Mouse (Mus musculus) midbrain, embryonic 15.5 days (tissue): ENCODE measurements around the gene Mafg. TPM values are rescaled to one million over a fixed set of nuclear protein-coding genes. Genes with fewer than 3 reads are reported as not detected.

ENCODE experiments used
- ATAC-seq: fragments of 200-750 bp; cut with Nextera tagmentation; replicated peaks from 2 replicates; pipeline ENCODE4 v1.8.0; 2017; ENCODE audit warnings: moderate TSS enrichment
- H3K27ac ChIP-seq: fragments of 300-500 bp; sonication (generic); 2 replicates; pipeline ENCODE4 v1.5.1; 2015; ENCODE audit warnings: mild to moderate bottlenecking, inconsistent platforms
- H3K27me3 ChIP-seq: fragments of 300-500 bp; sonication (generic); replicated peaks from 2 replicates; pipeline ENCODE4 v1.6.1; 2015; ENCODE audit warnings: inconsistent platforms
- H3K36me3 ChIP-seq: fragments of 300-500 bp; sonication (generic); replicated peaks from 2 replicates; pipeline ENCODE4 v1.6.1; 2015; ENCODE audit warnings: inconsistent platforms
- H3K4me1 ChIP-seq: fragments of 300-500 bp; sonication (generic); 2 replicates; pipeline ENCODE4 v1.6.1; 2015; ENCODE audit warnings: inconsistent platforms
- H3K4me2 ChIP-seq: fragments of 300-500 bp; sonication (generic); 2 replicates; pipeline ENCODE4 v1.6.1; 2015; ENCODE audit warnings: inconsistent platforms, mild to moderate bottlenecking, moderate library complexity
- H3K4me3 ChIP-seq: fragments of 300-500 bp; sonication (generic); 2 replicates; pipeline ENCODE4 v1.5.1; 2015; ENCODE audit warnings: mild to moderate bottlenecking, inconsistent platforms
- H3K9ac ChIP-seq: fragments of 300-500 bp; sonication (generic); 2 replicates; pipeline ENCODE4 v1.6.1; 2015; ENCODE audit warnings: mild to moderate bottlenecking, inconsistent platforms
- H3K9me3 ChIP-seq: fragments of 300-500 bp; sonication (generic); 2 replicates; pipeline ENCODE4 v1.6.1; 2016; ENCODE audit warnings: inconsistent platforms
- WGBS: fragments of 180-500 bp; shearing (Covaris S2); methylation state at CpG from one replicate; pipeline ENCODE4 v1.1.7; 2015; ENCODE audit warnings: mixed read lengths; 5-methylcytosine and 5-hydroxymethylcytosine counted together
- microRNA-seq: library from miRNA; unstranded; fragments of <30 nt; microRNA quantifications from one replicate; pipeline ENCODE4, GENCODE M21; 2016
- polyA plus RNA-seq: library from polyadenylated mRNA; unstranded; fragments of >200 nt; fragmentation: Nextera tagmentation; extraction: Ambion mirVana; gene quantifications from 2 replicates; pipeline ENCODE4 v1.2.1, GENCODE M21; 2015

Gene Mafg
- polyA plus RNA-seq, 1 experiment from 2014 or later, result 45.2 TPM

DNA sequence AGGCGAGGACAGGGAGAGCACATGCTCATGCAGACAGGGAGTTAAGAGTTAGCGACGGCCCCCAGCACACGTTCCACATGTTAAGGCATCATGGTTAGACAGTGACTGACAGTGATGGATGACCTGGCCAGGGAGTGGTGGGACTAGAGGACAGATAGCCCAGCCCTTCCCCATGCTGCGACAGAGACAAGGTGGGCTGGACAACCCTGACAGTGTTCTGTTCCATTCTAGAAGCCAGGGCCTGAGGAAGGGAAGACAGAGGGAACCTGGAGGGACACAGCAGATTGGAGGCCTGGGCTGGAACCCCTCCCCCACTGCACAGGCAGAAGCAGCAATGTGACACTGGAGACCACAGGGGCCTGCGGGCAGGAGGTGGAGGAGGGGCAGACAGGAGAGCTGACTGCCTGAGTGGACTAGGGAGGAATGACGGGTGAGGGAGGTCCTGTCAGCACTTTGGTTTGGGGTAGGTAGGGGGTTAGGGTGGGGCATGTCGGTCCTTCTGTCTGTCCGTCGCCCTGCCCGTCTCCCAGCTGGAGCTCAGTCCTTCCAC lies 54.6 kb downstream of the Mafg start:
- Histone ChIP-seq H3K4me1 (peaks cover 36% of the 10 kb centered on the region), H3K4me2 (no peak overlapping the region), H3K27me3 (no peaks in the 10 kb centered on the region), H3K36me3 (peaks cover 19% of the 10 kb centered on the region), H3K27ac (no peak overlapping the region), H3K9ac (no peak overlapping the region), H3K4me3 (no peak overlapping the region), H3K9me3 (no peaks in the 10 kb centered on the region)
- 87% methylated on average over 11 of the region's 11 CpGs for WGBS
- ATAC-seq, result no peak

DNA sequence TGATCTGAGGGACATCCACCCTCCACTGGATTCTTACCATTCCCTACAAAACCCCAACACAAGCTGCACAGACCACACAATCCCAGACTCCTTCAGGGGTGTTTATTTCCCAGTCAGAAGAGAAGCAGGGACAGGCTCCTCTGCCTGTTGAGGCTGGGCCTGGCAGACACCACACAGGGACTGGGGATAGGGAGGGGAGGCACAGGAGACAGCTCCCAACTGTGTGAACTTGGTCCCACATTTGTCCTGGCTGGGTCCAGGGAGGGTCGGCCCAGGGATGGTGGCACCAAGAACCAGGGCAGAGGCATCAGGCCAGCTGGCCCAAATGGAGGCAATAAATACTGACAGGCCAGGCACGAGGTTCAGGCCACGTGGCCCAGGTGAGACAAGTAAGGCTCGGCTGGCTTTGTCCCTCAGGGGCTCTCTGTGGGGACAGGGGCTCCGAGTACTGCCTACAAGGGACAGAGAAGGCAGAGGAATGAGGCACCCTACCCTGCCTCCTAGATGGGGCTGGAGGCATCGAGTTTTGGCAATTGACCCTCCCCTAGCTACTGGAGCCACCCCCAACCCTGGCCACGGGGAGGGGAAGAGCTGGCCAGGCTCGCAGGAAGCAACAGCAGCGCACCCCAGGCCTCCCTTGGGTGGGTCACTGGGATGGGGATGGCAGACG lies 55.2 kb downstream of the Mafg start:
- no peaks in the 10 kb centered on the region for H3K27me3 ChIP-seq
- H3K9ac ChIP-seq, result no peak overlapping the region
- peaks cover 37% of the 10 kb centered on the region for H3K4me1 ChIP-seq
- ATAC-seq, result no peak
- H3K4me2 ChIP-seq, result no peak overlapping the region
- H3K27ac ChIP-seq, result no peak overlapping the region
- 89% methylated on average over 10 of the region's 10 CpGs for WGBS
- H3K36me3 ChIP-seq, result peaks cover 19% of the 10 kb centered on the region
- no peak overlapping the region for H3K4me3 ChIP-seq
- H3K9me3 ChIP-seq, result no peaks in the 10 kb centered on the region

DNA sequence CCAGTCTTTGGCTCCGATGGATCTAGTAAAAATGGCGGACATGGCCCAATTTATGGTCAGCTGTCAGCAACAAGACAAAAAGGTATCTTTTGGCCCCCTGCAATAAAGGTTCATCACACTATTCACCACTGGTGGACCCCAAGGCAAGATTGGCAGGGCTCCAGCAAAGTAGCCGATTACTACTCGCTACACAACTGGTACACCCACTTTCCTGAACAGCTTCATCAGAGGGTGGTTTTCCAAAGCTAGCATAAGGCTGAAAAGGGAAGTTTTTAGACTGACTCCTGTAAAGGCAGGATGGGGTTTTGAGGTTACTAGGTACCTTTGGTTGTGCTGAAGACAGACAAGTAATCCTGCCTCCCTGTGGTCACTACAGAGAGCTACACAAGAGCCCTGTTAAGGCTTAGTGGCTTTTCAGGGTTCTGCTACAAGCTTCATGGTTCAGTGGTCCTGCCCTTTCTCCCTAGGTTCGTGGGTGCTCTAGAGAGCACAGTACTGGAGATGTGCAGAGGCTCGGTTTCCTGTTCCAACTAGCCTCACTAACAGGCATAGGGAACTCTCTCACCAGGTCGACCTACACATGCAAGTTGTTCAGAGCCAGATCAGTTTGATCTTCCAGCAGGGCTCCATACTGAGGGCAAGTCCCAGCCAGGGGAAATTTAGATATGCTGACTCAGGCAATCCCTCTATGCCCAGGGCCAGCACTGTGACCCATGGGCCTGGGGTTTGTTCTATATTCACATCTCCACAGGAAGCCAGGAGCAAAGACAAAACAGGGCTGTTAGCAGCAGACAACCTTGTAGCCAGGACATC lies 56.0 kb downstream of the Mafg start:
- WGBS, result 75% methylated on average over 7 of the region's 7 CpGs
- no peak overlapping the region for H3K27ac ChIP-seq
- H3K9me3 ChIP-seq, result no peaks in the 10 kb centered on the region
- no peak overlapping the region for H3K4me2 ChIP-seq
- H3K9ac ChIP-seq, result no peak overlapping the region
- H3K4me1 ChIP-seq, result peaks cover 36% of the 10 kb centered on the region
- H3K27me3 ChIP-seq, result no peaks in the 10 kb centered on the region
- no peak overlapping the region for H3K4me3 ChIP-seq
- ATAC-seq, result no peak
- H3K36me3 ChIP-seq, result peaks cover 19% of the 10 kb centered on the region

DNA sequence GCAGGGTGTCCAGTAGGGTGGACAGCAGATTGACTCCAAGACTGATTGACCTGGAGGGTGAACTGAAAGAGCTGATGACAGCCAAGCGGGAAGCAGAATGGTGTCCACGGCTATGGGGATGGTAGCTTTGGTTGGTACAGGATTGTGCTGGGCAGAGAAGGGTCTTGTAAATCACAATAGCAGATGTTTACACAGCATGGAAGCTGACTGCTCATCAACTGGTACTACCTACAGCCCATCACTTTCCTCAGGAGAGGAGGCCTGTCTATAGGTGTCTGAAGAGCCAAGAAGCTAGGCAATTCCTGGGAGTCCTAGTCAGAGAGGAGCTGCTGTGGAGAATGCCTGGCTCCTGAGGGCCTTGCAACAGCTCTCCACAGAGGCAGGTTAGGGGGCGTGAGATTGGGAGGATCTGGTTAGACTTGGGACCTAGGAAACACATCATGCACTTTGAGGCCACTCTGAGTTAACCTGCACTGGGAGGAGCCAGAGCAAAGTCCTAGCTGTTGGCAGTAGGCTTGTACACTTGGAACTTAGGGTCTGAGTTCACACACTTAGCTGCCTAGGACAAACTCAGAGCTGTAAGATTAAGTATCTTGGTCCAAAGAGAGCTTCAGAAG lies 56.9 kb downstream of the Mafg start:
- WGBS, result 83% methylated on average over 3 of the region's 3 CpGs
- H3K4me1 ChIP-seq, result peaks cover 35% of the 10 kb centered on the region
- no peak overlapping the region for H3K4me2 ChIP-seq
- H3K27me3 ChIP-seq, result no peaks in the 10 kb centered on the region
- no peaks in the 10 kb centered on the region for H3K9me3 ChIP-seq
- H3K36me3 ChIP-seq, result peaks cover 19% of the 10 kb centered on the region
- no peak overlapping the region for H3K4me3 ChIP-seq
- H3K9ac ChIP-seq, result no peak overlapping the region
- no peak for ATAC-seq
- H3K27ac ChIP-seq, result no peak overlapping the region

DNA sequence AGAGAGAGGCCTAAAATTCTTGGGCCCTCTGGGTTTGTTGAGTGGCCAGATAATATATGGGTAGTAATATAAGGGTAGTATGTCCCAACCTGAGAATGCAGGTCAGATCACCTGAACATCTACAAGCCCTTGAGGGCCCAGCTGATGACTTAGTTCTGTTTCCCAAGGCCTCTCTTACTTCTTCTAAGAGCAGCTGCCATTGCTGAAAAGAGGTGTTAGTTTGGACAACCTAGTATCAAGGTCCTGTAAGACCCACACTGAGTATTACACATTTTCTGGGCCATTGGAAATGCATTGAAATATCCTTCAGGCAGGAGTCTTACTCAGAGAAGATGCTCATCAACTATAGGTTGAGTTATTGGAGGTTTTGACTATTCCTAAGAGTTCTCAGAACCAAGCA lies 57.5 kb downstream of the Mafg start:
- H3K4me1 ChIP-seq, result peaks cover 41% of the 10 kb centered on the region
- H3K9ac ChIP-seq, result no peak overlapping the region
- no peak for ATAC-seq
- H3K36me3 ChIP-seq, result peaks cover 22% of the 10 kb centered on the region
- no peak overlapping the region for H3K27ac ChIP-seq
- no peak overlapping the region for H3K4me3 ChIP-seq
- H3K9me3 ChIP-seq, result no peaks in the 10 kb centered on the region
- no peak overlapping the region for H3K4me2 ChIP-seq
- H3K27me3 ChIP-seq, result no peaks in the 10 kb centered on the region

Small RNAs within 50 kb of the gene (microRNA-seq; reads per million reads assigned to microRNA genes)
- not detected for gene Mir6936

Other genes starting within 250 kb of the Mafg start
- 34.2 and 39.1 TPM in 2 replicates for gene Nploc4, start 195.9 kb downstream of the Mafg start, polyA plus RNA-seq
- gene Tspan10, start 191.0 kb downstream of the Mafg start, polyA plus RNA-seq, result not detected in 2 replicates
- 0.39 and 0.52 TPM in 2 replicates for gene Pde6g, start 180.1 kb downstream of the Mafg start, polyA plus RNA-seq
- gene Oxld1, start 175.5 kb downstream of the Mafg start, polyA plus RNA-seq, result 9.8 and 11.4 TPM in 2 replicates
- gene Ccdc137, start 175.5 kb downstream of the Mafg start, polyA plus RNA-seq, result 27.9 and 28.1 TPM in 2 replicates
- gene Arl16, start 166.0 kb downstream of the Mafg start, polyA plus RNA-seq, result 63.0 and 64.1 TPM in 2 replicates
- gene Mrpl12, start 149.0 kb downstream of the Mafg start, polyA plus RNA-seq, result 112 and 115 TPM in 2 replicates
- gene Slc25a10, start 141.8 kb downstream of the Mafg start, polyA plus RNA-seq, result 28.6 and 29.2 TPM in 2 replicates
- 0.17 and 0.19 TPM in 2 replicates for gene Gcgr, start 102.9 kb downstream of the Mafg start, polyA plus RNA-seq
- gene Mcrip1, start 83.9 kb downstream of the Mafg start, polyA plus RNA-seq, result 249 and 264 TPM in 2 replicates
- gene Ppp1r27, start 82.5 kb downstream of the Mafg start, polyA plus RNA-seq, result not detected in 2 replicates
- gene P4hb, start 60.3 kb downstream of the Mafg start, polyA plus RNA-seq, result 256 and 259 TPM in 2 replicates
- 458 and 487 TPM in 2 replicates for gene Arhgdia, start 52.0 kb downstream of the Mafg start, polyA plus RNA-seq
- gene Alyref, start 35.2 kb downstream of the Mafg start, polyA plus RNA-seq, result 225 and 233 TPM in 2 replicates
- gene Anapc11, start 35.2 kb downstream of the Mafg start, polyA plus RNA-seq, result 200 and 205 TPM in 2 replicates
- gene Npb, start 25.1 kb downstream of the Mafg start, polyA plus RNA-seq, result 0.59 and 1.3 TPM in 2 replicates
- 222 and 233 TPM in 2 replicates for gene Pcyt2, start 15.7 kb downstream of the Mafg start, polyA plus RNA-seq
- 45.8 and 48.2 TPM in 2 replicates for gene Sirt7, start 8.4 kb downstream of the Mafg start, polyA plus RNA-seq
- 18.2 and 21.2 TPM in 2 replicates for gene Pycr1, start 10.2 kb upstream of the Mafg start, polyA plus RNA-seq
- 0.90 and 1.2 TPM in 2 replicates for gene Myadml2, start 14.6 kb upstream of the Mafg start, polyA plus RNA-seq
- 1.4 and 1.8 TPM in 2 replicates for gene Notum, start 27.6 kb upstream of the Mafg start, polyA plus RNA-seq
- 149 and 158 TPM in 2 replicates for gene Aspscr1, start 39.4 kb upstream of the Mafg start, polyA plus RNA-seq
- gene Cenpx, start 80.1 kb upstream of the Mafg start, polyA plus RNA-seq, result 95.6 and 99.7 TPM in 2 replicates
- gene Lrrc45, start 80.3 kb upstream of the Mafg start, polyA plus RNA-seq, result 82.6 and 89.9 TPM in 2 replicates
- gene Rac3, start 87.9 kb upstream of the Mafg start, polyA plus RNA-seq, result 560 and 572 TPM in 2 replicates
- 6.8 and 7.9 TPM in 2 replicates for gene Dcxr, start 93.7 kb upstream of the Mafg start, polyA plus RNA-seq
- 1.2 and 2.2 TPM in 2 replicates for gene Cbr2, start 98.5 kb upstream of the Mafg start, polyA plus RNA-seq
- 1.7 and 2.9 TPM in 2 replicates for gene Hmga1b, start 129.2 kb upstream of the Mafg start, polyA plus RNA-seq
- gene Rfng, start 150.6 kb upstream of the Mafg start, polyA plus RNA-seq, result 137 and 138 TPM in 2 replicates
- gene Gps1, start 150.7 kb upstream of the Mafg start, polyA plus RNA-seq, result 296 and 300 TPM in 2 replicates
- gene Dus1l, start 162.8 kb upstream of the Mafg start, polyA plus RNA-seq, result 48.2 and 48.5 TPM in 2 replicates
- gene Fasn, start 190.9 kb upstream of the Mafg start, polyA plus RNA-seq, result 102 and 107 TPM in 2 replicates